Mouse (Mus musculus): ENCODE measurements at regions not wholly inside any gene's neighbourhood (a gene's known extent, or its start where the extent isn't known, plus 50 kb on each side); places are given as distances from the start of the nearest gene placed in this dataset.

- peak; percentile 70 for DNase-seq
Observed at GRCm38 (mm10) chr2:170218230-170219044, 70.5 kb upstream of the Zfp217 start.

- DNase-seq: no peak
Observed at GRCm38 (mm10) chr2:170216311-170216710, 68.4 kb upstream of the Zfp217 start.

- peak; percentile 90 for DNase-seq
Observed at GRCm38 (mm10) chr2:170209121-170209520, 61.2 kb upstream of the Zfp217 start.

- no peak for DNase-seq
Observed at GRCm38 (mm10) chr2:170207878-170208277, 60.0 kb upstream of the Zfp217 start.

GRCm38 (mm10) chr2:170207395-170207794 is 59.5 kb upstream of the Zfp217 start:
- no peak for DNase-seq

- DNase-seq: no peak
Observed at GRCm38 (mm10) chr2:170206870-170207269, 59.0 kb upstream of the Zfp217 start.

GRCm38 (mm10) chr2:170206442-170206754 is 58.5 kb upstream of the Zfp217 start:
- no peak for DNase-seq

- DNase-seq: no peak
Observed at GRCm38 (mm10) chr2:170205591-170206441, 57.9 kb upstream of the Zfp217 start.

GRCm38 (mm10) chr2:170204768-170205514 is 57.0 kb upstream of the Zfp217 start:
- DNase-seq: no peak

- DNase-seq: no peak
Observed at GRCm38 (mm10) chr2:170203496-170203895, 55.6 kb upstream of the Zfp217 start.

GRCm38 (mm10) chr2:170201816-170202371 is 54.0 kb upstream of the Zfp217 start:
- DNase-seq: no peak
